Mouse (Mus musculus) thymus, postnatal 0 days (tissue): ENCODE results near the gene Cdkl5. TPM values are rescaled to one million over a fixed set of nuclear protein-coding genes. Genes with fewer than 3 reads are reported as not detected.

Experiments
- DNase-seq: peaks from one replicate; pipeline ENCODE4 v3.0.0-alpha.2; 2015; ENCODE audit warnings: low spot score
- polyA plus RNA-seq: library from polyadenylated mRNA; unstranded; fragments of >200 nt; fragmentation: Nextera tagmentation; extraction: Ambion mirVana; gene quantifications from 2 replicates; pipeline ENCODE4 v1.2.1, GENCODE M21; 2015

The Cdkl5 gene
- polyA plus RNA-seq, 1 experiment from 2014 or later: 0.48 TPM

GRCm38 (mm10) chrX:160745399-160745798, 249.1 kb downstream of the Cdkl5 start:
- no peak for DNase-seq

GRCm38 (mm10) chrX:160735650-160736049, 258.9 kb downstream of the Cdkl5 start, which contains the start of gene Ppef1:
Gene Ppef1, minus strand, starts transcription at chrX:160735765.
- no peak for DNase-seq

Other genes with a start within 250 kb of the Cdkl5 start
- not detected in 2 replicates for gene Rs1, start 226.7 kb downstream of the Cdkl5 start, polyA plus RNA-seq
- 0.16 and 0.18 TPM in 2 replicates for gene Gja6, start 87.7 kb downstream of the Cdkl5 start, polyA plus RNA-seq
- gene Scml2, start 122.5 kb upstream of the Cdkl5 start, polyA plus RNA-seq: 0.59 and 0.76 TPM in 2 replicates